Mouse (Mus musculus): ENCODE measurements around the gene Myoz2.

DNA sequence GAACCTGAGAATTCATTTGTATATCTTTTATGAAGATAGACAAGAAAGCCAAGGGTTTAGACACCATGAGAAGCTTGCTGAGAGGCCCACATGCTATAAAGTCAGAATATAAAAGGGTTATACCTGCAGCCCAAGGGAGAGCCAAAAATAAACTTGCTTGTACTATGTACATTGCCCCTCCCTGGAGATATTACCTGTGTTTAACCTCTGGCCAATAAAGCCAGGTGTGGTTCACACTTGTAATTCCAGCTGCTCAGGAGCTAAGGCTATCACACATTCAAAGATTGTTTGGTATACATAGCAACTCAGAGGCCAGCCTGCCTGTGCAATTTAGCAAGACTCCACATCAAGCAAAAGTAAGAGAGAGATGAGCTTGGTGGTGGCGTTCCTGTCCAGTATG, 24.0 kb upstream of the Myoz2 start:
- no peak for TF ChIP-seq POLR2A (IDR thresholded peaks at IDR 0.05; ENCODE audit: extremely low read depth, insufficient read depth, low read length)
- no peak for TF ChIP-seq CTCF (IDR thresholded peaks at IDR 0.05; ENCODE audit: extremely low read depth, insufficient read depth, low read length)

Measured in cortical plate, adult 2 months (tissue).